Mouse (Mus musculus) limb, embryonic 14.5 days (tissue): ENCODE measurements at regions not wholly inside any gene's neighbourhood (a gene's known extent, or its start where the extent isn't known, plus 50 kb on each side); places are given as distances from the start of the nearest gene placed in this dataset.

Experiments
- ATAC-seq: fragments of 200-750 bp; cut with Nextera tagmentation; 2 replicates; pipeline ENCODE4 v1.8.0; 2017; ENCODE audit warnings: low read depth, moderate number of reproducible peaks, moderate TSS enrichment; ENCODE audit not compliant: low FRiP score
- DNase-seq: peaks from one replicate; pipeline ENCODE4 v3.0.0-alpha.2; 2015; ENCODE audit warnings: low spot score
- H3K27ac ChIP-seq: fragments of 300-500 bp; sonication (generic); replicated peaks from 2 replicates; pipeline ENCODE4 v1.5.1; 2014; ENCODE audit warnings: low read depth, mild to moderate bottlenecking, low read length, moderate library complexity, mixed read lengths
- H3K27me3 ChIP-seq: fragments of 300-500 bp; sonication (generic); 2 replicates; pipeline ENCODE4 v1.6.1; 2014; ENCODE audit warnings: low read length, mixed read lengths; ENCODE audit not compliant: control insufficient read depth, insufficient read depth
- H3K36me3 ChIP-seq: fragments of 300-500 bp; sonication (generic); 2 replicates; pipeline ENCODE4 v1.6.1; 2014; ENCODE audit warnings: mild to moderate bottlenecking, low read length, moderate library complexity, mixed read lengths; ENCODE audit not compliant: control insufficient read depth, insufficient read depth
- H3K4me1 ChIP-seq: fragments of 300-500 bp; sonication (generic); 2 replicates; pipeline ENCODE4 v1.6.1; 2014; ENCODE audit warnings: antibody characterized with exemption, low read length, mixed read lengths; ENCODE audit not compliant: control insufficient read depth, insufficient read depth
- H3K4me2 ChIP-seq: fragments of 300-500 bp; sonication (generic); replicated peaks from 2 replicates; pipeline ENCODE4 v1.6.1; 2014; ENCODE audit warnings: low read depth, mild to moderate bottlenecking, low read length, moderate library complexity; ENCODE audit not compliant: severe bottlenecking
- H3K4me3 ChIP-seq: fragments of 300-500 bp; sonication (generic); replicated peaks from 2 replicates; pipeline ENCODE4 v1.5.1; 2014; ENCODE audit warnings: low read length
- H3K9ac ChIP-seq: fragments of 300-500 bp; sonication (generic); 2 replicates; pipeline ENCODE4 v1.6.1; 2014; ENCODE audit warnings: mild to moderate bottlenecking, low read depth, low read length, moderate library complexity; ENCODE audit not compliant: severe bottlenecking
- H3K9me3 ChIP-seq: fragments of 300-500 bp; sonication (generic); 2 replicates; pipeline ENCODE4 v1.6.1; 2016; ENCODE audit warnings: low read length; ENCODE audit not compliant: control insufficient read depth
- POLR2A ChIP-seq: fragments of 200-500 bp; IDR thresholded peaks from 2 replicates; pipeline ENCODE4 v1.8.0; 2012; ENCODE audit warnings: inconsistent platforms, mild to moderate bottlenecking, moderate library complexity, borderline replicate concordance; ENCODE audit not compliant: insufficient read depth, insufficient read length; ENCODE audit errors: extremely low read depth
- WGBS: fragments of 180-500 bp; shearing (Covaris S2); extraction: QIAGEN DNeasy Blood & Tissue Kit; methylation state at CpG from one replicate; pipeline ENCODE4 v1.1.7; 2014; 5-methylcytosine and 5-hydroxymethylcytosine counted together

- no peaks in the 10 kb centered on the region for H3K4me1 ChIP-seq
- H3K4me2 ChIP-seq = no peak overlapping the region
- no peaks in the 10 kb centered on the region for H3K9me3 ChIP-seq
- ATAC-seq (no peak), DNase-seq (no peak)
- TF ChIP-seq POLR2A = no peak
- no peaks in the 10 kb centered on the region for H3K27me3 ChIP-seq
- no peak overlapping the region for H3K9ac ChIP-seq
- H3K4me3 ChIP-seq = no peak overlapping the region
- no peak overlapping the region for H3K27ac ChIP-seq
- H3K36me3 ChIP-seq = no peaks in the 10 kb centered on the region
Observed at GRCm38 (mm10) chr3:155370716-155371115, 277.5 kb downstream of the Lrriq3 start.

- 89% methylated on average over 1 of the region's 1 CpGs for WGBS
- Histone ChIP-seq H3K4me3 (no peak overlapping the region), H3K4me1 (no peaks in the 10 kb centered on the region), H3K36me3 (no peaks in the 10 kb centered on the region), H3K4me2 (no peak overlapping the region), H3K27me3 (no peaks in the 10 kb centered on the region), H3K9me3 (no peaks in the 10 kb centered on the region), H3K27ac (no peak overlapping the region), H3K9ac (no peak overlapping the region)
- no peak for TF ChIP-seq POLR2A
- ATAC-seq = no peak
- DNase-seq = no peak
Observed at GRCm38 (mm10) chr3:155373591-155373990, 280.4 kb downstream of the Lrriq3 start.

GRCm38 (mm10) chr3:155381910-155382309 lies 288.7 kb downstream of the Lrriq3 start:
- Histone ChIP-seq H3K9me3 (no peaks in the 10 kb centered on the region), H3K4me2 (no peak overlapping the region), H3K36me3 (no peaks in the 10 kb centered on the region), H3K27me3 (no peaks in the 10 kb centered on the region), H3K9ac (no peak overlapping the region), H3K4me3 (no peak overlapping the region), H3K4me1 (no peaks in the 10 kb centered on the region), H3K27ac (no peak overlapping the region)
- TF ChIP-seq POLR2A = no peak
- 68% methylated on average over 4 of the region's 4 CpGs for WGBS
- ATAC-seq = no peak
- no peak for DNase-seq

- Histone ChIP-seq H3K27ac (no peak overlapping the region), H3K4me3 (no peak overlapping the region), H3K36me3 (no peaks in the 10 kb centered on the region), H3K4me2 (no peak overlapping the region), H3K4me1 (no peaks in the 10 kb centered on the region), H3K27me3 (no peaks in the 10 kb centered on the region), H3K9me3 (no peaks in the 10 kb centered on the region), H3K9ac (no peak overlapping the region)
- TF ChIP-seq POLR2A = no peak
- ATAC-seq (no peak), DNase-seq (no peak)
- WGBS = 80% methylated on average over 2 of the region's 2 CpGs
Observed at GRCm38 (mm10) chr3:155382817-155383216, 289.6 kb downstream of the Lrriq3 start.

GRCm38 (mm10) chr3:155390666-155391065 lies 297.4 kb downstream of the Lrriq3 start:
- Histone ChIP-seq H3K36me3 (no peaks in the 10 kb centered on the region), H3K4me3 (no peak overlapping the region), H3K9ac (no peak overlapping the region), H3K27me3 (no peaks in the 10 kb centered on the region), H3K27ac (no peak overlapping the region), H3K9me3 (no peaks in the 10 kb centered on the region), H3K4me1 (no peaks in the 10 kb centered on the region), H3K4me2 (no peak overlapping the region)
- ATAC-seq = no peak
- DNase-seq = no peak
- WGBS = 79% methylated on average over 5 of the region's 5 CpGs
- no peak for TF ChIP-seq POLR2A

GRCm38 (mm10) chr3:155396134-155396533 lies 302.9 kb downstream of the Lrriq3 start:
- no peaks in the 10 kb centered on the region for H3K36me3 ChIP-seq
- DNase-seq = no peak
- no peak overlapping the region for H3K4me3 ChIP-seq
- H3K4me2 ChIP-seq = no peak overlapping the region
- no peak for ATAC-seq
- H3K4me1 ChIP-seq = no peaks in the 10 kb centered on the region
- H3K9ac ChIP-seq = no peak overlapping the region
- 78% methylated on average over 2 of the region's 2 CpGs for WGBS
- TF ChIP-seq POLR2A = no peak
- no peak overlapping the region for H3K27ac ChIP-seq
- H3K27me3 ChIP-seq = no peaks in the 10 kb centered on the region
- H3K9me3 ChIP-seq = no peaks in the 10 kb centered on the region
